Mouse (Mus musculus): ENCODE measurements at regions not wholly inside any gene's neighbourhood (a gene's known extent, or its start where the extent isn't known, plus 50 kb on each side); places are given as distances from the start of the nearest gene placed in this dataset.
A peak's percentile ranks its signal among the peaks of the same experiment; 100 is the strongest.

DNA sequence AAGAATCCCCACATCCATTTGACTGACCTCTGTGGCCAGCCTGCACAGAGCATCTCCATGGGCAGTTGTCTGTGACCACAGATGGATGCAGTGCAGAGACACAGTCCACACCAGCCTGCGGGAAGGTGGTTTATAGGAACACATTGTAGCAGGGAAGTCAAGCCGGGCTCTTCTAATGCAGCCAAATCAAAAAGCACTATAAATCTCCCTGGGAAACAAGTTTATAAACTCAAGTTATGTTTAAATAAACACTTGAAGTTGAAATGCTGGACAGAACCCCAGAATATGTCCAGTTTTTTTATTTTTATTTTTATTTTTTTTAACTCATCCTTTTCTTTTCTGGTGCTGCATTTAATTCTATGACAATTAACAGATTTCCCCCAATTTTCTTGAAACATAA lies 182.1 kb upstream of the Gm765 start:
- no peaks in the 10 kb centered on the region for H3K36me3 ChIP-seq
- no peak overlapping the region for H3K4me3 ChIP-seq
- H3K27me3 ChIP-seq (replicated peaks) = no peaks in the 10 kb centered on the region
- H3K27ac ChIP-seq (replicated peaks) = no peak overlapping the region
- H3K9me3 ChIP-seq = no peaks in the 10 kb centered on the region
- H3K4me1 ChIP-seq = no peaks in the 10 kb centered on the region
- ATAC-seq (ENCODE audit: extremely low read depth, insufficient number of reproducible peaks, low FRiP score, low TSS enrichment) = no peak
- WGBS = 64% methylated on average over 2 of the region's 2 CpGs
- no peak overlapping the region for H3K4me2 ChIP-seq
- H3K9ac ChIP-seq = no peak overlapping the region

DNA sequence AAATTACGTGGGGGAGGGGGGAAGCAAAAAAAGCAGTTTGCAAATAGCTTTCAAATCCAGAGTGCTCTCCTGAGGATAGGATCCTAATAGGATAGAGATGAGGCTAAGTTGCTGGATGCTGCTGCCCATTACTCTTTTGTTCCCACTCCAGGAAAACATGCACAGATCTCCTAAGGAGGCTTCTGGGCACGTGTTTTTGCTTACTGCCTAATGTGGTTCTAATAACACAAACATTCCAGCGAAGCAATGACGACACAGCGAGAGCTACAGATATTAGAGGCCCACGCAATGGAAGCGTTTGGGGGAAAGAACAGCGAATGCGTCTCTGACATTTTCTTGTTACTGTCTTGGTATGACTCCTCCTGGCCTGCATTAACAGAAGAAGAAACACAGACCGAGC lies 179.0 kb upstream of the Gm765 start:
- 73% methylated on average over 10 of the region's 10 CpGs for WGBS
- Histone ChIP-seq H3K9me3 (no peaks in the 10 kb centered on the region), H3K9ac (no peak overlapping the region), H3K4me3 (no peak overlapping the region), H3K27ac (replicated peaks) (no peak overlapping the region), H3K4me1 (no peaks in the 10 kb centered on the region), H3K36me3 (no peaks in the 10 kb centered on the region), H3K27me3 (replicated peaks) (no peaks in the 10 kb centered on the region), H3K4me2 (no peak overlapping the region)
- no peak for ATAC-seq (ENCODE audit: extremely low read depth, insufficient number of reproducible peaks, low FRiP score, low TSS enrichment)

DNA sequence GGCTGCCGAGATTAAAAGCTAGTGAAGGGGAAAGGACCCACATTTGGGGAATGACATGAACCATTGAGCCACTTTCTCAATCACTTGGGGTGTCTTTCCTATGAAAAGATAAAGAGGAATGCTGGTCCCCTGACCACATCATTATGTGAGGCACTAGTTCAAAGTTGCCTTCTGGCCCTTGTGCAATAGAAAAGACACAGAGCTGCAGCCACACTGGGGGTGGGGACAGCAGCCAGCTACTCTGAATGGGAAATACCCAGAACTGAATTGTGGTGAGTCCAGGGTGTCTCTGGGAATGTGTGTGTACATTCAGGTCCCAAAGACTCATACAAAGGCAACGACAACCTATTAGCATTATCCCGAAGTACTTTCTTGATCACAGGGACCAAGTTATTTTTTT lies 172.3 kb upstream of the Gm765 start:
- Histone ChIP-seq H3K4me1 (peaks cover 14% of the 10 kb centered on the region), H3K27ac (replicated peaks) (no peak overlapping the region), H3K9ac (no peak overlapping the region), H3K36me3 (no peaks in the 10 kb centered on the region), H3K27me3 (replicated peaks) (no peaks in the 10 kb centered on the region), H3K4me3 (no peak overlapping the region), H3K4me2 (no peak overlapping the region), H3K9me3 (no peaks in the 10 kb centered on the region)
- no peak for ATAC-seq (ENCODE audit: extremely low read depth, insufficient number of reproducible peaks, low FRiP score, low TSS enrichment)
- WGBS = 65% methylated on average over 3 of the region's 3 CpGs

DNA sequence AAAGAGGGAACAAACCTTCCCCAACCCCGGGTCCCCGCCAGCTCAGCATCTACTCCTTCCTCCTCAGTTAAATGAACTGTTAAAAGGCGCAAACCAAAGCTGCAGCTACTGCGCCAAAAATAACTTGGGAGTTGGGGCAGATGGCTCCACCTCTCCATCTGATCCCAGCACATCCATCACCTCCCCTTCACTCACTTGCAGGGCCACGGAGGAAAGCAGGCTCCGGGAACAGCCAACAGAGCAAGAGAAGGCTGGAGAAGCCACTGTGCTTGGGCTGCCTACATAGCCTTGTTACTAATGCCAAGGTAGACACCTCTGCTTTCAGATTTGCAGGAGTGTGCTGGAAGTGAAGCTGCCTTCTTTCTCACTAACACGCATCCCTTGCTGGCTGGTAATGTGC lies 171.8 kb upstream of the Gm765 start:
- Histone ChIP-seq H3K27ac (replicated peaks) (no peak overlapping the region), H3K9ac (no peak overlapping the region), H3K4me2 (peak overlapping the region; percentile 33), H3K9me3 (no peaks in the 10 kb centered on the region), H3K27me3 (replicated peaks) (no peaks in the 10 kb centered on the region), H3K4me3 (no peak overlapping the region), H3K36me3 (no peaks in the 10 kb centered on the region), H3K4me1 (peaks cover 14% of the 10 kb centered on the region)
- ATAC-seq (ENCODE audit: extremely low read depth, insufficient number of reproducible peaks, low FRiP score, low TSS enrichment) = no peak
- WGBS = 24% methylated on average over 7 of the region's 7 CpGs

DNA sequence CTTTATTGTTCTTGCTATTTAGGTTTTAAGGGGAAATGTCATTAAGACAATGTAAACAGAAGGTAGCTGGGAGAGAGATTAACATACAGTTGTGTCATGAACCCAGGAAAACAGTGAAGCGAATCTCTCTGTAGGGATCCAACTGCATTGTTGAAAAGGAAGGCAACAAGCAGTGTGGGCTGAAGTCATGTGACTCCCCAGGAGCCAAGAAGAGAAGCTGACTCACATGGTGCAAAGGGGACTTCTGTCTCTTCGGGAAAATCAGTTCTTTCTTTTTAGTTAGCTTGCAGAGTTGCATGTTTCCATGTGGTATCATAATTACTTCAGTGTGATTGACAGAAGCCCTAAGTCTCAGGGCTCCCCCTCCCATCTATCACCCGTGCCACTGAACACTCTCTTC lies 170.7 kb upstream of the Gm765 start:
- H3K36me3 ChIP-seq = no peaks in the 10 kb centered on the region
- no peak overlapping the region for H3K27ac ChIP-seq (replicated peaks)
- H3K9me3 ChIP-seq = no peaks in the 10 kb centered on the region
- 31% methylated on average over 3 of the region's 3 CpGs for WGBS
- no peak for ATAC-seq (ENCODE audit: extremely low read depth, insufficient number of reproducible peaks, low FRiP score, low TSS enrichment)
- H3K4me3 ChIP-seq = no peak overlapping the region
- H3K27me3 ChIP-seq (replicated peaks) = no peaks in the 10 kb centered on the region
- H3K4me2 ChIP-seq = no peak overlapping the region
- no peak overlapping the region for H3K9ac ChIP-seq
- H3K4me1 ChIP-seq = peaks cover 14% of the 10 kb centered on the region

DNA sequence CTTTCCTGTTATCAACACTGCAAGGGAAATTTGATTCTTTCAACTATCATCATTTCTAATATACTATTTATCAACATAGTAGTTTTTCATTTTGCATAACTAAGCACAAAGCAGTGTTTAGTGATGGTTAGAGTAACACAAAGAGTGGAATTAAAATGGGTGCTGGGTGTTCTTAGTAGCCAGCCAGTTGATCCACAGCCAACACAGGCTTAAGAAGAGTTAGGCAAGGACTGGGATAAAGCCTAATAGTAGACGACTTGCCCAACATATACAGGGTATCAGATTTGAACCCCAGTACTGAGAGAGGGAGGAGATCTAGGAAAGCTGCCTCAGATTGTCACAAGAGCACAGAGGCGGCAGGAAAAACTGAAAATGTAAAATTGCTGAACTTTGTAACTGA lies 160.2 kb upstream of the Gm765 start:
- no peaks in the 10 kb centered on the region for H3K4me1 ChIP-seq
- no peak overlapping the region for H3K4me3 ChIP-seq
- H3K9me3 ChIP-seq = no peaks in the 10 kb centered on the region
- 70% methylated on average over 2 of the region's 2 CpGs for WGBS
- H3K4me2 ChIP-seq = no peak overlapping the region
- no peaks in the 10 kb centered on the region for H3K36me3 ChIP-seq
- H3K27ac ChIP-seq (replicated peaks) = no peak overlapping the region
- no peak for ATAC-seq (ENCODE audit: extremely low read depth, insufficient number of reproducible peaks, low FRiP score, low TSS enrichment)
- no peaks in the 10 kb centered on the region for H3K27me3 ChIP-seq (replicated peaks)
- H3K9ac ChIP-seq = no peak overlapping the region

DNA sequence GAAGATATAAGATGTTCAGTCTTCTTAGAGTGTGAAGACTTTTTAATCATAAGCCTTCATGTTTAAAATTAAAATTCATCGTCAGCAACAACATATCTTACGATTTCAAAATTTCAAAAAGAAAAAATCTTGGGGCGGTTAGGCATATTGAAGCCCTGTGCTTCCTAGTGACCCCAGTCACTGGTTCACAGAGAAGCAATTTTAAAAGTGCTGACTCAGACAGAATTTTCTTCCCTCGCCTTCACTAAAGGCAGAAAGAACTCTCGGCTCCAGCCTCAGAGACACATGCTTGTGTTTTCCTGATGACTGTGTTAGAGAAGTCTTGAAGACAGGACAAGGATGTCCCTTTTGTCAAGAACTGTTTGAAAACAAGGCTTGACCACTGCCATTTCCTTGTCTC lies 157.2 kb upstream of the Gm765 start:
- Histone ChIP-seq H3K4me2 (no peak overlapping the region), H3K9me3 (no peaks in the 10 kb centered on the region), H3K4me3 (no peak overlapping the region), H3K27me3 (replicated peaks) (no peaks in the 10 kb centered on the region), H3K4me1 (no peaks in the 10 kb centered on the region), H3K36me3 (no peaks in the 10 kb centered on the region), H3K9ac (no peak overlapping the region), H3K27ac (replicated peaks) (no peak overlapping the region)
- 62% methylated on average over 5 of the region's 5 CpGs for WGBS
- no peak for ATAC-seq (ENCODE audit: extremely low read depth, insufficient number of reproducible peaks, low FRiP score, low TSS enrichment)

DNA sequence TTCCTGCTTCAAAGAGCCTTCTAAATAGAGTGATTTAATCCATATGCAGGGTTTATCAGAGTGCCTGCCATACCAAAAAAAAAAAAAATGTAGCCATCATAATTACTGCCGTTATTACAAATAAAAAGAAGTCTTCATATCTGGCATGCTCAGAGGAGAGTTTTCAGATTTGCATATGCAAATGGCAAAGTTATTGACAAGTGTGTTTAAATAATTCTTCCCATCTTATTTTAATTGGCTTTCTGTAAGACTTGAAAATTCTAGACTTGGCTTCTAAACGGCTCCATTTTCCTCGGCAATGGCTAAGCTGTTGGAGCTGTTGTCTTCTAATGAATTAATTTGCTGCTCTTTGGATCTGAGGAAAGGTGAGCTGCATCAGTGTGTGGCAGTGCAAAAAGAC lies 144.1 kb upstream of the Gm765 start:
- no peak overlapping the region for H3K4me2 ChIP-seq
- 75% methylated on average over 3 of the region's 3 CpGs for WGBS
- no peak overlapping the region for H3K9ac ChIP-seq
- H3K4me1 ChIP-seq = no peaks in the 10 kb centered on the region
- no peak overlapping the region for H3K4me3 ChIP-seq
- H3K9me3 ChIP-seq = no peaks in the 10 kb centered on the region
- no peaks in the 10 kb centered on the region for H3K27me3 ChIP-seq (replicated peaks)
- no peak overlapping the region for H3K27ac ChIP-seq (replicated peaks)
- no peaks in the 10 kb centered on the region for H3K36me3 ChIP-seq
- ATAC-seq (ENCODE audit: extremely low read depth, insufficient number of reproducible peaks, low FRiP score, low TSS enrichment) = no peak

DNA sequence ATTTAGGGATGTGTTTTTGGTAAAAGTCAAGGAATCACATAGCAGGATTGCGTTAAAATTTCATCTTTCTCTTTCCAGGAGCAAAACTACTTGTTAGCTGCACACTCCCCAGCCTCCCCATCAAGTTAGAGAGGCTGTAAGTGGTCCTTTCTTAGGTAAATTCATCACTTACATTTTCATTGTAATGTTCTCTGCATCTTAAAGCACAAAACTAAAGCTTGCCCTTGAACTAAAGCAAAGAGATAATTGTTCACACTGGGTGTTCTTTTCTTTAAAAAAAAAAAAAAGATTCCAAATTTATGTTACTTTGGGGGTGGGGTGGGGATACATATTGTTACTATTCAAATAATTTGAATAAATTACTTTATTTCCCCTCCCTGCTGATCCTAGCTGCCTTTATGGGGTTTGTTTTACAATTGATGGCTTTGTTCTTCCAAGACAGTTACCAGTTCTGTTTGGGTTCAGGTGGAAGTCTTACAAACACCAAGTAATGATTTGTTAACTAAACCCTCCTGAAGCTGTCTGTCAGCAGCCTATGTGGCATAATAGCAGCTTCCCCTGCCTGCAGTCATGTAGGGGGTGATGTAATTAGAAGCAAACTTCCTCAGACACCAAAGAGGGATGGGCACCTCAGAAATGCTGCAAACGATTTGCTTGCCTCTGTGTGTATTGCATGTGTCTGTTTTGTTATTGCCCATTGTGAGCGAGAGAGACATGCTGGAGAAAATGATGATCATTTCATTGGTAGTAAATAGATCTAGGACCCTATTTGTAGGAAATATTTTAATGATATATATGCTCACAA lies 141.0 kb upstream of the Gm765 start:
- no peaks in the 10 kb centered on the region for H3K27me3 ChIP-seq (replicated peaks)
- no peak overlapping the region for H3K4me2 ChIP-seq
- H3K27ac ChIP-seq (replicated peaks) = no peak overlapping the region
- H3K36me3 ChIP-seq = no peaks in the 10 kb centered on the region
- H3K4me3 ChIP-seq = no peak overlapping the region
- no peak overlapping the region for H3K9ac ChIP-seq
- no peaks in the 10 kb centered on the region for H3K4me1 ChIP-seq
- H3K9me3 ChIP-seq = no peaks in the 10 kb centered on the region
- ATAC-seq (ENCODE audit: extremely low read depth, insufficient number of reproducible peaks, low FRiP score, low TSS enrichment) = no peak
- 51% methylated on average over 3 of the region's 3 CpGs for WGBS

DNA sequence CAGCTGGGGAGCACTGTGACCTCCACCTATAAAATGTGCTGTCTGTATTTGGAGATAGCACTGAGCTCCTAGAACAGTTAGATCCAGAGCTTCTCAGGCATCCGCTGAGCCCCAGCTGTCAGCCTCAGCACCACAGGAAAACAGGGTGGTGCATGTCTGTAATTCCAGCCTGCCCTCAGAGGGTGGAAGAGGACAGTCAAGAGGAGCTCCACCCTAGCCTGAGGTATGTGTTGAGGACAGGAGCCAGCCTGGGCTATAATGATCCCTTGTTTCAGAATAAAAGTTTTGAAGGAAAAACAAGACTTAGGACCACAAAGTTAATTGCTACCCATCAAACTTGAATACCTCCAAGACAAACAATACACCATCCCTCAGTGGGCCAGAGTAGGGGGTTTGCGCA lies 139.8 kb upstream of the Gm765 start:
- Histone ChIP-seq H3K4me1 (no peaks in the 10 kb centered on the region), H3K27ac (replicated peaks) (no peak overlapping the region), H3K27me3 (replicated peaks) (no peaks in the 10 kb centered on the region), H3K4me3 (no peak overlapping the region), H3K4me2 (no peak overlapping the region), H3K9me3 (no peaks in the 10 kb centered on the region), H3K9ac (no peak overlapping the region), H3K36me3 (no peaks in the 10 kb centered on the region)
- no peak for ATAC-seq (ENCODE audit: extremely low read depth, insufficient number of reproducible peaks, low FRiP score, low TSS enrichment)
- 68% methylated on average over 2 of the region's 2 CpGs for WGBS

DNA sequence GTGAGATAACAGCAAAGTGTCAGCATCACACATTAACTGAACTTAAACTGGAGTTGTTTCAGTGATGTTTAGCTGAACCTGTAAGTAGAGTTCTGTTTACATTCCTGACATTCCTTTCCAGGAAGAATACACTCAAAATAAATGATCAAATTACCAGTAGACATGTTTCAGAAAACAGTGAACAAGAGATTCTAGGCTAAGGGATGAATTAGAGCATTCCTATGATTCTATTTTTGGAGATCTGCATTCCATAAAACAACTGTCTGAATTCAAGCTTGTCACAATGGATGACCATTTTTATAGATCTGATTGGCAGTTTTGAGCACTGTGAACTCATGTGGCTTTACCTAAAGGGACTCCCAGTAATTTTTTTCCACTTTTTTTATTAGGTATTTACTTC lies 125.0 kb upstream of the Gm765 start:
- Histone ChIP-seq H3K36me3 (no peaks in the 10 kb centered on the region), H3K9ac (no peak overlapping the region), H3K9me3 (no peaks in the 10 kb centered on the region), H3K4me1 (no peaks in the 10 kb centered on the region), H3K4me2 (no peak overlapping the region), H3K4me3 (no peak overlapping the region), H3K27ac (replicated peaks) (no peak overlapping the region), H3K27me3 (replicated peaks) (no peaks in the 10 kb centered on the region)
- no peak for ATAC-seq (ENCODE audit: extremely low read depth, insufficient number of reproducible peaks, low FRiP score, low TSS enrichment)

DNA sequence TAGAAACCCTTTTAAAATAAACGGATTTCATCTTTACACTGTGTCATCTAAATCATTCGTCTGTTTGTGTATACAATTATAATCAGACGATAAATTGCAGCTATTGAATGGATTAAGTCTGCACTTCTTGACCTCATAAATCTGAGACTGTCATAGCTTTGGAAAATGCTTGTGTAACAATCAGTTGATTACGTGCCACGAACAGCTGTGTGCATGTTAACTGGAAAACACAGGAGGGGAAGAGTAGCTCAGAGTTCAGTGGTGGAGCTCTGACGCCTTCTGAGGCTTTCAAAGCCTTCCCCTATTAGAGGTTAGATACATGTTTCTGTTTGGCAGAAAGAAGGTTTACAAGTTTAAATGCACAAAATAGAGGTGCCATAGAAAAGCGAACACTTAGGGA lies 109.7 kb upstream of the Gm765 start:
- WGBS = 70% methylated on average over 7 of the region's 7 CpGs
- no peak for ATAC-seq (ENCODE audit: extremely low read depth, insufficient number of reproducible peaks, low FRiP score, low TSS enrichment)
- no peaks in the 10 kb centered on the region for H3K27me3 ChIP-seq (replicated peaks)

More for the DNA sequence above, 109.7 kb upstream of the Gm765 start:
- Histone ChIP-seq H3K36me3 (no peaks in the 10 kb centered on the region), H3K27ac (replicated peaks) (no peak overlapping the region), H3K9me3 (no peaks in the 10 kb centered on the region), H3K9ac (no peak overlapping the region), H3K4me1 (no peaks in the 10 kb centered on the region), H3K4me2 (no peak overlapping the region), H3K4me3 (no peak overlapping the region)

Data from heart, embryonic 13.5 days (tissue).